Mouse (Mus musculus): ENCODE results near the gene Ppa1. TPM values are rescaled to one million over a fixed set of nuclear protein-coding genes. Genes with fewer than 3 reads are reported as not detected.

Ppa1 gene
- polyA plus RNA-seq, 1 experiment: 29.9 TPM

DNA sequence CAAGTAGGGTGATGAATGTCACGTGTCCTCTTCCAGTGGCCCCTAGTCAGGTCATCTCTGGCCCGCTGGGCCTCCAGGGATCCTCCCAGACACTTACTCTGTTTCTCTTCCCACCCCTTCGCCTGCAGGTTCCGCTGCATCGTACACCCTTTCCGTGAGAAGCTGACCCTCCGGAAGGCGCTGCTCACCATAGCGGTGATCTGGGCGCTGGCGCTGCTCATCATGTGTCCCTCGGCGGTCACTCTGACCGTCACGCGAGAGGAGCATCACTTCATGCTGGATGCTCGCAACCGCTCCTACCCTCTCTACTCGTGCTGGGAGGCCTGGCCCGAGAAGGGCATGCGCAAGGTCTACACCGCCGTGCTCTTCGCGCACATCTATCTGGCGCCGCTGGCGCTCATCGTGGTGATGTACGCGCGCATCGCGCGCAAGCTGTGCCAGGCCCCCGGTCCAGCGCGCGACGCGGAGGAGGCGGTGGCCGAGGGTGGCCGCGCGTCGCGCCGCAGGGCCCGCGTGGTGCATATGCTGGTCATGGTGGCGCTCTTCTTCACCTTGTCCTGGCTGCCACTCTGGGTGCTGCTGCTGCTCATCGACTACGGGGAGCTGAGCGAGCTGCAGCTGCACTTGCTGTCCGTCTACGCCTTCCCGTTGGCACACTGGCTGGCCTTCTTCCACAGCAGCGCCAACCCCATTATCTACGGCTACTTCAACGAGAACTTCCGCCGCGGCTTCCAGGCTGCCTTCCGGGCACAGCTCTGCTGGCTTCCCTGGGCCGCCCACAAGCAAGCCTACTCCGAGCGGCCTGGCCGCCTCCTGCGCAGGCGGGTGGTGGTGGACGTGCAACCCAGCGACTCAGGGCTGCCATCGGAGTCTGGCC, 22.7 kb upstream of the Ppa1 start:
- WGBS: 5% methylated on average over 74 of the region's 74 CpGs
- DNase-seq: no peak
- H3K27me3 ChIP-seq (ENCODE audit: control insufficient read depth, insufficient read depth, low read length): no peaks in the 10 kb centered on the region; the same call in 1 of the 2 replicates

DNA sequence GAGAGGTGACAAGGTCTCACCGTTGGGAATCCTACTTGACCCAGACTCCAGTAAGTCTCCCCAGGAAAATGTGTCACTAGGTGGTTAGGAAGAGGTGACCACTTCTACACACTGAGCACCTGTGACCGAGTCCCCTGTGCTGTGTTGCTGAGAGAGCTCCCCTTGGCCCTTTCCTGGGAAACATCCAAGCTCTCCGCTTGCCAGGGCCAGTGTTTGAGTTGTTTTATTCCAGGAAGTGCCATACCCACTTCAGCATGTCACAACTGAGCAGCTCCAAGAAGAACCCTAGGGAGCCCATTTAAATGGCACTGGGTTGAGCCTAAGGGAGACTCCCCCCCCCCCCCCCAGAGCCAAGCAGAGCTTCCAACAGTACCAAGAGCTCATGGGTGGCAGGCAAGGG, 21.8 kb upstream of the Ppa1 start:
- Histone ChIP-seq H3K4me1 (replicated peaks; ENCODE audit: control insufficient read depth, insufficient read depth, low read length) (peaks cover 7% of the 10 kb centered on the region), H3K36me3 (ENCODE audit: control insufficient read depth, insufficient read depth, low read length) (no peaks in the 10 kb centered on the region), H3K4me3 (ENCODE audit: control insufficient read depth, insufficient read depth, low read length) (no peak overlapping the region), H3K27me3 (ENCODE audit: control insufficient read depth, insufficient read depth, low read length) (no peaks in the 10 kb centered on the region; the same call in 1 of the 2 replicates), H3K27ac (ENCODE audit: control insufficient read depth, insufficient read depth, low read length) (no peak overlapping the region)
- no peak for DNase-seq
- no peak for TF ChIP-seq POLR2A (IDR thresholded peaks at IDR 0.05; ENCODE audit: control insufficient read depth, extremely low read depth, insufficient read depth, low read length, poor library complexity)
- TF ChIP-seq CTCF (IDR thresholded peaks at IDR 0.05; ENCODE audit: borderline replicate concordance, control insufficient read depth, extremely low read depth, insufficient read depth, low read length, poor library complexity): no peak
- WGBS: 92% methylated on average over 3 of the region's 3 CpGs

More for the DNA sequence above, 22.7 kb upstream of the Ppa1 start:
- TF ChIP-seq CTCF (IDR thresholded peaks at IDR 0.05; ENCODE audit: borderline replicate concordance, control insufficient read depth, extremely low read depth, insufficient read depth, low read length, poor library complexity): no peak
- no peak for TF ChIP-seq POLR2A (IDR thresholded peaks at IDR 0.05; ENCODE audit: control insufficient read depth, extremely low read depth, insufficient read depth, low read length, poor library complexity)
- no peak overlapping the region for H3K4me3 ChIP-seq (ENCODE audit: control insufficient read depth, insufficient read depth, low read length)
- no peak overlapping the region for H3K27ac ChIP-seq (ENCODE audit: control insufficient read depth, insufficient read depth, low read length)
- H3K4me1 ChIP-seq (replicated peaks; ENCODE audit: control insufficient read depth, insufficient read depth, low read length): peaks cover 7% of the 10 kb centered on the region
- no peaks in the 10 kb centered on the region for H3K36me3 ChIP-seq (ENCODE audit: control insufficient read depth, insufficient read depth, low read length)

GRCm38 (mm10) chr10:61627195-61627937, 21.0 kb upstream of the Ppa1 start:
- Histone ChIP-seq H3K4me1 (replicated peaks; ENCODE audit: control insufficient read depth, insufficient read depth, low read length) (peaks cover 7% of the 10 kb centered on the region), H3K4me3 (ENCODE audit: control insufficient read depth, insufficient read depth, low read length) (no peak overlapping the region), H3K27me3 (ENCODE audit: control insufficient read depth, insufficient read depth, low read length) (no peaks in the 10 kb centered on the region; the same call in 1 of the 2 replicates), H3K36me3 (ENCODE audit: control insufficient read depth, insufficient read depth, low read length) (no peaks in the 10 kb centered on the region), H3K27ac (ENCODE audit: control insufficient read depth, insufficient read depth, low read length) (no peak overlapping the region)
- WGBS: 90% methylated on average over 15 of the region's 15 CpGs
- TF ChIP-seq POLR2A (IDR thresholded peaks at IDR 0.05; ENCODE audit: control insufficient read depth, extremely low read depth, insufficient read depth, low read length, poor library complexity) (no peak), CTCF (IDR thresholded peaks at IDR 0.05; ENCODE audit: borderline replicate concordance, control insufficient read depth, extremely low read depth, insufficient read depth, low read length, poor library complexity) (no peak)
- DNase-seq: no peak

- no peak for DNase-seq
- WGBS: 92% methylated on average over 4 of the region's 4 CpGs
- TF ChIP-seq POLR2A (IDR thresholded peaks at IDR 0.05; ENCODE audit: control insufficient read depth, extremely low read depth, insufficient read depth, low read length, poor library complexity): no peak
- no peak for TF ChIP-seq CTCF (IDR thresholded peaks at IDR 0.05; ENCODE audit: borderline replicate concordance, control insufficient read depth, extremely low read depth, insufficient read depth, low read length, poor library complexity)
- no peaks in the 10 kb centered on the region; the same call in 1 of the 2 replicates for H3K27me3 ChIP-seq (ENCODE audit: control insufficient read depth, insufficient read depth, low read length)
- H3K4me1 ChIP-seq (replicated peaks; ENCODE audit: control insufficient read depth, insufficient read depth, low read length): peaks cover 7% of the 10 kb centered on the region
- H3K36me3 ChIP-seq (ENCODE audit: control insufficient read depth, insufficient read depth, low read length): no peaks in the 10 kb centered on the region
- H3K27ac ChIP-seq (ENCODE audit: control insufficient read depth, insufficient read depth, low read length): no peak overlapping the region
- no peak overlapping the region for H3K4me3 ChIP-seq (ENCODE audit: control insufficient read depth, insufficient read depth, low read length)
Measured at GRCm38 (mm10) chr10:61627938-61628250, 20.5 kb upstream of the Ppa1 start.

DNA sequence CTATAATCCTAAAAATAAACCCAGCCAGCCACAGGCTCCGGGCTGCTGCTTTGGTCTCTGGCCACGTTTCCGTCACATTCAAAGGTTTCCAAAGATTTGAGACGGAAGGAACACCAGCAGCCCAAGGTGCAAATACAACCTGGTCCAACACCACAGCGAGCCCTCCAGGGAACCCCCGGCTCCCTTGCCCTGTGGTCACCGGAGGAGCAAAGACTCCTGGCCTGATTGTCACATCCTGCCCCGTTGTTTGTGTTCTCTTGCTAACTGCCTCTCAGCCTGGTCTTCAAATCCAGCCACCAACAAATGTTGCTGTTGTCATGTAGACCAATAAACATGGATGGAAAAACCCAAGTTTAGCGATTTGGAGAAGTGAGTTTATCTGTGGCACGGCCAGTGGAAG, 15.9 kb upstream of the Ppa1 start:
- Histone ChIP-seq H3K4me3 (ENCODE audit: control insufficient read depth, insufficient read depth, low read length) (no peak overlapping the region), H3K27ac (ENCODE audit: control insufficient read depth, insufficient read depth, low read length) (no peak overlapping the region), H3K36me3 (ENCODE audit: control insufficient read depth, insufficient read depth, low read length) (no peaks in the 10 kb centered on the region), H3K4me1 (replicated peaks; ENCODE audit: control insufficient read depth, insufficient read depth, low read length) (no peaks in the 10 kb centered on the region), H3K27me3 (ENCODE audit: control insufficient read depth, insufficient read depth, low read length) (no peaks in the 10 kb centered on the region)
- WGBS: 38% methylated on average over 10 of the region's 10 CpGs
- no peak for TF ChIP-seq CTCF (IDR thresholded peaks at IDR 0.05; ENCODE audit: borderline replicate concordance, control insufficient read depth, extremely low read depth, insufficient read depth, low read length, poor library complexity)
- no peak for TF ChIP-seq POLR2A (IDR thresholded peaks at IDR 0.05; ENCODE audit: control insufficient read depth, extremely low read depth, insufficient read depth, low read length, poor library complexity)
- DNase-seq: no peak

- H3K4me1 ChIP-seq (replicated peaks; ENCODE audit: control insufficient read depth, insufficient read depth, low read length): no peaks in the 10 kb centered on the region
- DNase-seq: no peak
- H3K4me3 ChIP-seq (ENCODE audit: control insufficient read depth, insufficient read depth, low read length): no peak overlapping the region
- no peaks in the 10 kb centered on the region for H3K27me3 ChIP-seq (ENCODE audit: control insufficient read depth, insufficient read depth, low read length)
- no peaks in the 10 kb centered on the region for H3K36me3 ChIP-seq (ENCODE audit: control insufficient read depth, insufficient read depth, low read length)
- no peak for TF ChIP-seq POLR2A (IDR thresholded peaks at IDR 0.05; ENCODE audit: control insufficient read depth, extremely low read depth, insufficient read depth, low read length, poor library complexity)
- no peak for TF ChIP-seq CTCF (IDR thresholded peaks at IDR 0.05; ENCODE audit: borderline replicate concordance, control insufficient read depth, extremely low read depth, insufficient read depth, low read length, poor library complexity)
- 84% methylated on average over 7 of the region's 7 CpGs for WGBS
- no peak overlapping the region for H3K27ac ChIP-seq (ENCODE audit: control insufficient read depth, insufficient read depth, low read length)
Measured at GRCm38 (mm10) chr10:61637055-61637454, 11.3 kb upstream of the Ppa1 start.
